Mouse (Mus musculus) MEL (cell line): ENCODE measurements around the gene Ccna2. TPM values are rescaled to one million over a fixed set of nuclear protein-coding genes. Genes with fewer than 3 reads are reported as not detected.

Experiments
- DNase-seq: peaks from one replicate; pipeline ENCODE4 v3.0.0; 2011; ENCODE audit warnings: low read depth, low spot score
- H3K27ac ChIP-seq: 2 replicates; pipeline ENCODE4 v1.5.1; 2012; ENCODE audit warnings: low read depth, mild to moderate bottlenecking, control low read depth, low read length, moderate library complexity; ENCODE audit not compliant: control insufficient read depth
- H3K27me3 ChIP-seq, 2 experiments: fragments of 150-350 bp in 1 of 2; sonication (generic) in 1 of 2; 2 replicates each; pipeline ENCODE4 v1.6.1; 2012; ENCODE audit warnings: low read length in 2 of 2, mild to moderate bottlenecking in 2 of 2, improper control_type of control experiment in 1 of 2, moderate library complexity in 1 of 2; ENCODE audit not compliant: insufficient read depth in 2 of 2, control insufficient read depth in 1 of 2
- H3K36me3 ChIP-seq, 2 experiments: 2 replicates each; pipeline ENCODE4 v1.6.1; 2012 to 2014; ENCODE audit warnings: low read length in 2 of 2, improper control_type of control experiment in 1 of 2, inconsistent platforms in 1 of 2, mild to moderate bottlenecking in 1 of 2; ENCODE audit not compliant: insufficient read depth in 2 of 2, control insufficient read depth in 1 of 2
- H3K4me1 ChIP-seq, 2 experiments: fragments of 150-350 bp in 1 of 2; sonication (generic) in 1 of 2; 2 replicates each; pipeline ENCODE4 v1.6.1; 2012; ENCODE audit warnings: low read length in 2 of 2, improper control_type of control experiment in 1 of 2, mild to moderate bottlenecking in 1 of 2; ENCODE audit not compliant: insufficient read depth in 2 of 2, control insufficient read depth in 1 of 2
- H3K4me3 ChIP-seq, 2 experiments: fragments of 150-350 bp in 1 of 2; sonication (generic) in 1 of 2; 2 replicates each; pipeline ENCODE4 v1.5.1; 2012; ENCODE audit warnings: low read depth in 2 of 2, low read length in 2 of 2, mild to moderate bottlenecking in 2 of 2, moderate library complexity in 2 of 2, control low read depth in 1 of 2, improper control_type of control experiment in 1 of 2; ENCODE audit not compliant: control insufficient read depth in 1 of 2, insufficient read depth in 1 of 2
- H3K79me2 ChIP-seq: 2 replicates; pipeline ENCODE4 v1.6.1; 2012; ENCODE audit warnings: mild to moderate bottlenecking, low read length, moderate library complexity; ENCODE audit not compliant: control insufficient read depth, poor library complexity, insufficient read depth
- H3K9ac ChIP-seq: 2 replicates; pipeline ENCODE4 v1.6.1; 2012; ENCODE audit warnings: low read depth, mild to moderate bottlenecking, control low read depth, low read length, moderate library complexity; ENCODE audit not compliant: control insufficient read depth, poor library complexity, severe bottlenecking
- H3K9me3 ChIP-seq: fragments of 150-350 bp; sonication (generic); replicated peaks from 2 replicates; pipeline ENCODE4 v1.6.1; 2012; ENCODE audit warnings: mild to moderate bottlenecking, low read length, improper control_type of control experiment, moderate library complexity; ENCODE audit not compliant: insufficient read depth
- BHLHE40 ChIP-seq: IDR thresholded peaks from 2 replicates; pipeline ENCODE4 v1.6.1; 2012; ENCODE audit warnings: low read depth, mild to moderate bottlenecking, inconsistent platforms, low read length, improper control_type of control experiment, borderline replicate concordance
- CHD2 ChIP-seq: IDR thresholded peaks from 2 replicates; pipeline ENCODE4 v1.6.1; 2011; ENCODE audit warnings: low read length, improper control_type of control experiment
- CTCF ChIP-seq, 3 experiments: IDR thresholded peaks in 2 of 3; conservative IDR thresholded peaks in 1 of 3; 2 replicates each; pipeline ENCODE4 v1.5.1; 2011 to 2012; ENCODE audit warnings: low read length in 3 of 3, low read depth in 2 of 3, mild to moderate bottlenecking in 2 of 3, improper control_type of control experiment in 1 of 3, inconsistent platforms in 1 of 3, mixed read lengths in 1 of 3, moderate library complexity in 1 of 3; ENCODE audit not compliant: control insufficient read depth in 1 of 3, insufficient read depth in 1 of 3, poor library complexity in 1 of 3, severe bottlenecking in 1 of 3
- EP300 ChIP-seq, 2 experiments: IDR thresholded peaks; 2 replicates each; pipeline ENCODE4 v1.6.1; 2011; ENCODE audit warnings: improper control_type of control experiment in 2 of 2, low read length in 2 of 2, low read depth in 1 of 2, mild to moderate bottlenecking in 1 of 2
- HCFC1 ChIP-seq: IDR thresholded peaks from 2 replicates; pipeline ENCODE4 v1.6.1; 2012; ENCODE audit warnings: low read depth, mild to moderate bottlenecking, inconsistent platforms, low read length, improper control_type of control experiment, moderate library complexity
- MAFK ChIP-seq: IDR thresholded peaks from 2 replicates; pipeline ENCODE4 v1.6.1; 2011; ENCODE audit warnings: low read depth, mild to moderate bottlenecking, low read length, improper control_type of control experiment, borderline replicate concordance
- MAX ChIP-seq: IDR thresholded peaks from 2 replicates; pipeline ENCODE4 v1.6.1; 2011; ENCODE audit warnings: low read length, improper control_type of control experiment
- MEF2A ChIP-seq: IDR thresholded peaks from 2 replicates; pipeline ENCODE4 v1.6.1; 2014; ENCODE audit warnings: low read depth, mild to moderate bottlenecking, inconsistent platforms, low read length, improper control_type of control experiment; ENCODE audit not compliant: poor library complexity, insufficient replicate concordance, severe bottlenecking; ENCODE audit errors: extremely low read depth
- MXI1 ChIP-seq: IDR thresholded peaks from 2 replicates; pipeline ENCODE4 v1.6.1; 2011; ENCODE audit warnings: mild to moderate bottlenecking, low read depth, low read length, improper control_type of control experiment
- MYB ChIP-seq: IDR thresholded peaks from 2 replicates; pipeline ENCODE4 v1.6.1; 2011; ENCODE audit warnings: mild to moderate bottlenecking, low read depth, low read length, improper control_type of control experiment
- NELFE ChIP-seq: IDR thresholded peaks from 2 replicates; pipeline ENCODE4 v1.6.1; 2011; ENCODE audit warnings: low read depth, low read length, improper control_type of control experiment
- NRF1 ChIP-seq: IDR thresholded peaks from 2 replicates; pipeline ENCODE4 v1.6.1; 2014; ENCODE audit warnings: low read depth, mild to moderate bottlenecking, inconsistent platforms, low read length, improper control_type of control experiment, moderate library complexity; ENCODE audit not compliant: poor library complexity, insufficient read depth, severe bottlenecking
- POLR2A ChIP-seq, 2 experiments: IDR thresholded peaks; 2 replicates each; pipeline ENCODE4 v1.6.1; 2011 to 2012; ENCODE audit warnings: low read length in 2 of 2, mild to moderate bottlenecking in 2 of 2, control low read depth in 1 of 2, improper control_type of control experiment in 1 of 2, low read depth in 1 of 2, moderate library complexity in 1 of 2; ENCODE audit not compliant: control insufficient read depth in 1 of 2, insufficient read depth in 1 of 2, poor library complexity in 1 of 2
- SIN3A ChIP-seq: IDR thresholded peaks from 2 replicates; pipeline ENCODE4 v1.6.1; 2012; ENCODE audit warnings: low read length, improper control_type of control experiment, inconsistent platforms
- SMC3 ChIP-seq: IDR thresholded peaks from 2 replicates; pipeline ENCODE4 v1.6.1; 2011; ENCODE audit warnings: low read depth, low read length, improper control_type of control experiment
- TAL1 ChIP-seq: IDR thresholded peaks from 2 replicates; pipeline ENCODE4 v1.6.1; 2012; ENCODE audit warnings: mild to moderate bottlenecking, inconsistent platforms, low read length, moderate library complexity, mixed read lengths
- TCF12 ChIP-seq: IDR thresholded peaks from 2 replicates; pipeline ENCODE4 v1.6.1; 2014; ENCODE audit warnings: low read depth, mild to moderate bottlenecking, inconsistent platforms, low read length, improper control_type of control experiment, moderate library complexity
- USF1 ChIP-seq: IDR thresholded peaks from 2 replicates; pipeline ENCODE4 v1.6.1; 2014; ENCODE audit warnings: low read depth, mild to moderate bottlenecking, inconsistent platforms, low read length, improper control_type of control experiment, moderate library complexity
- USF2 ChIP-seq, 2 experiments: IDR thresholded peaks; 2 replicates each; pipeline ENCODE4 v1.6.1; 2011 to 2012; ENCODE audit warnings: improper control_type of control experiment in 2 of 2, low read length in 2 of 2, borderline replicate concordance in 1 of 2, inconsistent platforms in 1 of 2, low read depth in 1 of 2, mild to moderate bottlenecking in 1 of 2; ENCODE audit not compliant: insufficient read depth in 1 of 2
- ZNF384 ChIP-seq: IDR thresholded peaks from 2 replicates; pipeline ENCODE4 v1.6.1; 2012; ENCODE audit warnings: low read depth, mild to moderate bottlenecking, inconsistent platforms, low read length, improper control_type of control experiment
- polyA plus RNA-seq, 2 experiments: library from polyadenylated mRNA; stranded (reverse) in 1 of 2; unstranded in 1 of 2; fragments of >175 nt in 1 of 2; fragments of >200 nt in 1 of 2; gene quantifications; 2 replicates each; pipeline versions ENCODE4 v1.2.1 to v1.2.4; 2012; ENCODE audit warnings: low replicate concordance in 2 of 2, low read depth in 1 of 2; ENCODE audit not compliant: insufficient read length in 2 of 2, insufficient read depth in 1 of 2, missing spikeins in 1 of 2
- total RNA-seq: library from RNA; depleted of rRNA; stranded (reverse); fragments of 300-350 nt; gene quantifications from 2 replicates; pipeline ENCODE4 v1.2.3, GENCODE M21; 2012

Gene Ccna2
- total and polyA plus RNA-seq, 3 experiments = 124 to 487 (median 180) TPM

DNA sequence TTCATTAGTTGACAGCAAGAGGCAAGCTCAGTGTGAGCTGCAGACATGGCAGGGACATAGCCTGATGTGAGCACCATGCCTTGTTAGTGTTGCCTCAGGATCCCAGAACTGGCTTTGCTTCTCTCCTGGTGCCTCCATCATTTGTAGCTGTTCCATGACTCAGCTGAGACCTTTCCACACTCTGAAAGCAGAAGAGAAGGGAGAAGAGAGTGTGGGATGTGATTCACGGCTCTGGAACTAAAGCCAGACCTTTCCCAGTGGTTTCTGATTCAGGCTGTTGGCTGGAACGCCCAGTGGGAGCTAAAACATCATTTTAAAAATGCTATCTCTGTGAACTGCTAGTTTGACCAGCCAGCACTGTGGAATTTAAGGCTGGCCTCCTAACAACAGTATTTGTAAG lies 31.2 kb downstream of the Ccna2 start:
- H3K4me1 ChIP-seq = no peaks in the 10 kb centered on the region
- peaks cover 8 to 9% of the 10 kb centered on the region in 2 experiments; a peak in 3 of 4 replicates for H3K27me3 ChIP-seq
- no peak overlapping the region for H3K4me3 ChIP-seq
- no peaks in the 10 kb centered on the region for H3K36me3 ChIP-seq
- H3K9me3 ChIP-seq = no peaks in the 10 kb centered on the region
- H3K27ac ChIP-seq = no peak overlapping the region
- no peak for DNase-seq
- H3K79me2 ChIP-seq = no peaks in the 10 kb centered on the region
- no peak overlapping the region for H3K9ac ChIP-seq
- no peak for TF ChIP-seq SMC3
- TF ChIP-seq POLR2A (IDR thresholded peaks at IDR 0.05; ENCODE audit: control insufficient read depth in 1 of 2, insufficient read depth in 1 of 2, low read depth in 1 of 2, low read length in 2 of 2, poor library complexity in 1 of 2) = no peak
- no peak for TF ChIP-seq CTCF (IDR thresholded peaks at IDR 0.05 in 2 of 3, conservative IDR thresholded peaks at IDR 0.05 in 1 of 3; ENCODE audit: control insufficient read depth in 1 of 3, insufficient read depth in 1 of 3, low read depth in 2 of 3, low read length in 3 of 3, poor library complexity in 1 of 3, severe bottlenecking in 1 of 3)

DNA sequence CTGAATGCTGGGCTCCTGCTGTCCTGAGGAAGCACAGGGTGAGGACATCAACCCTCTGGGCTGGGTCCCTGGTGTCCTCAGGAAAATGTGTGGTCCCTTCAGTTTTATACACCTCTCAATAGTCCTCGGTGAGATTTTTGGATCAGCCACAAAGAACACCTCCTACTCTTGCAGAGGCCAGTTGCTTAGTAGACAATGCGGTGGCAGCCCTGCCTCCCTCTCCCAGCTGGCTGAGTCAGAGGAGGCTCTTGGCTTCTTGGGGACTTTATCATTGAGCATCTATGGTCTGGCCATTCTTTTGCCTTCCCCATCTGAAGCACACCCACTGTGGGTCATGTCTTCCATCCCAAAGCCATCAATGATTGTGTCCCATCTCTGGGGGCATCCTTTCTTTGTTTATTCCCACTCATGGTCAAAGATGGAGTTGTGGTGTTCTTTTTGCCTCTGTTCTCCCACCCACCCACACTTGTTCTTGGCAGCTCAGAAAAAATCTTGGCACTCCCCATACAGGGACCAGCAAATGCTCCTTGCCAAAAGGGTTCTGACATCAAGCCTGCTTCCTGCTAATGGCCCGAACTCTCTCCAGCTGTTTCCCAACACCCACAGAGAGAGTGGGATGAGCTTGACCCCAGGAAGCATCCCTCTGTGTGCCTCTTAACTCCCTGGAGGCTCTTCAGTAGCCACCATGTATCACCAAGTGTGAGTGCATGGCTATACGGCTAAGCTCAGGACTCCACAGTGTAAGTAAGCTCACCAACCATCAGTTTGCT lies 34.1 kb downstream of the Ccna2 start:
- DNase-seq = no peak
- H3K27me3 ChIP-seq = peaks cover 7 to 9% of the 10 kb centered on the region in 2 experiments; a peak in 3 of 4 replicates
- H3K9me3 ChIP-seq = no peaks in the 10 kb centered on the region
- H3K79me2 ChIP-seq = no peaks in the 10 kb centered on the region
- H3K4me1 ChIP-seq = no peaks in the 10 kb centered on the region; a peak in 1 of 4 replicates
- no peak overlapping the region for H3K4me3 ChIP-seq
- no peaks in the 10 kb centered on the region for H3K36me3 ChIP-seq
- H3K27ac ChIP-seq = no peak overlapping the region
- no peak for TF ChIP-seq USF2 (IDR thresholded peaks at IDR 0.05; ENCODE audit: borderline replicate concordance in 1 of 2, insufficient read depth in 1 of 2, low read depth in 1 of 2, low read length in 2 of 2)
- no peak for TF ChIP-seq HCFC1
- no peak for TF ChIP-seq TAL1
- no peak for TF ChIP-seq USF1
- no peak for TF ChIP-seq MAX
- TF ChIP-seq SIN3A = no peak
- TF ChIP-seq NELFE = no peak
- no peak for TF ChIP-seq CHD2
- TF ChIP-seq ZNF384 = no peak
- TF ChIP-seq MAFK = no peak
- no peak for TF ChIP-seq BHLHE40
- no peak for TF ChIP-seq TCF12
- no peak for TF ChIP-seq MYB
- TF ChIP-seq EP300 (IDR thresholded peaks at IDR 0.05; ENCODE audit: low read depth in 1 of 2, low read length in 2 of 2) = no peak
- TF ChIP-seq NRF1 = no peak
- no peak for TF ChIP-seq CTCF (IDR thresholded peaks at IDR 0.05 in 2 of 3, conservative IDR thresholded peaks at IDR 0.05 in 1 of 3; ENCODE audit: control insufficient read depth in 1 of 3, insufficient read depth in 1 of 3, low read depth in 2 of 3, low read length in 3 of 3, poor library complexity in 1 of 3, severe bottlenecking in 1 of 3)
- TF ChIP-seq MXI1 = no peak
- TF ChIP-seq MEF2A = no peak
- no peak overlapping the region for H3K9ac ChIP-seq
